ENCODE assay signal across 15 mouse cellular contexts in genomic region chr1:160295323-160295722, GRCm38 (mm10).
"Had no signal": no experiment of that assay in that cellular context is flagged by ENCODE, and none has a peak within 500 bp of the region (broad histone marks: within the 10 kb centered on the region; RNA-seq: fewer than 3 reads in every experiment).

No protein-coding gene starts in this region.

- H3K4me1 ChIP-seq: limb, embryonic 12.5 days; limb, embryonic 15.5 days had no signal

- H3K36me3 ChIP-seq: limb, embryonic 12.5 days; limb, embryonic 15.5 days; midbrain, embryonic 10.5 days; midbrain, embryonic 13.5 days had no signal

- H3K4me3 ChIP-seq: limb, embryonic 12.5 days; limb, embryonic 15.5 days; midbrain, embryonic 10.5 days; midbrain, embryonic 13.5 days had no signal

- H3K4me2 ChIP-seq: limb, embryonic 12.5 days; limb, embryonic 15.5 days; midbrain, embryonic 13.5 days had no signal

- H3K9ac ChIP-seq: limb, embryonic 12.5 days; limb, embryonic 15.5 days; midbrain, embryonic 13.5 days had no signal

- H3K27ac ChIP-seq: kidney, postnatal 0 days; limb, embryonic 12.5 days; limb, embryonic 15.5 days; midbrain, embryonic 10.5 days; midbrain, embryonic 13.5 days had no signal

- ATAC-seq: intestine, embryonic 16.5 days; midbrain, embryonic 13.5 days had no signal

- H3K9me3 ChIP-seq: limb, embryonic 12.5 days; limb, embryonic 15.5 days; midbrain, embryonic 10.5 days; midbrain, embryonic 13.5 days had no signal

- H3K27me3 ChIP-seq: limb, embryonic 12.5 days; limb, embryonic 15.5 days; midbrain, embryonic 13.5 days had no signal

- DNase-seq: kidney, adult 2 months; kidney, postnatal 25 days; left cerebral cortex, postnatal 4 days; lung, adult 2 months; lung, postnatal 14 days; lung, postnatal 4 days; thymus, adult 2 months; thymus, postnatal 14 days; thymus, postnatal 4 days had no signal
